Mouse (Mus musculus) left cerebral cortex, adult 8-10 months (tissue): ENCODE data around the gene Grid1. TPM values are rescaled to one million over a fixed set of nuclear protein-coding genes. Genes with fewer than 3 reads are reported as not detected.

Experiments used
- DNase-seq, 2 experiments: peaks; one replicate each; pipeline ENCODE4 v3.0.0; 2022; ENCODE audit warnings: low spot score in 2 of 2
- total RNA-seq, 4 experiments: library from RNA; stranded (reverse); gene quantifications; 2 replicates each; pipeline ENCODE4 v1.2.4; 2022

The Grid1 gene
- total RNA-seq, 4 experiments from 2014 or later = 50.4 to 57.7 (median 53.6) TPM

DNA sequence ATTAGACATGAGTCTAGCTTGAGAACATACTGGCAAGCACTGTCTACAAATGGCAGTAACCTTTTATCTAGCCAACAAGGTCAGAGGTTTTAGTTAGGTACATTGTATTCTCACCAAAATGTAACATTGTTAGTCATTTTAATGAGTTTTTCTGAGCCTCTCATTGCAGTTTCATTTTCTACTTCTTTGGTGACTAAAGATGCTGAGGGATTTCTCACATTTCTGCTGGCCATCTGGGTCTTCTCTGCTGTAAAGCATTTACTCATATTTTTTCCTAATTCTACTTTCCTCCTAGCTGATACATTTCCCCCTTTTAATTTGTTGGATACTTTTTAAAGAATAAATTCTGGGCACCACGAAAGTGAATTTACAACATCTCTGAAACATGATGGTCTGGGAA, 365.5 kb downstream of the Grid1 start:
- no peak for DNase-seq

DNA sequence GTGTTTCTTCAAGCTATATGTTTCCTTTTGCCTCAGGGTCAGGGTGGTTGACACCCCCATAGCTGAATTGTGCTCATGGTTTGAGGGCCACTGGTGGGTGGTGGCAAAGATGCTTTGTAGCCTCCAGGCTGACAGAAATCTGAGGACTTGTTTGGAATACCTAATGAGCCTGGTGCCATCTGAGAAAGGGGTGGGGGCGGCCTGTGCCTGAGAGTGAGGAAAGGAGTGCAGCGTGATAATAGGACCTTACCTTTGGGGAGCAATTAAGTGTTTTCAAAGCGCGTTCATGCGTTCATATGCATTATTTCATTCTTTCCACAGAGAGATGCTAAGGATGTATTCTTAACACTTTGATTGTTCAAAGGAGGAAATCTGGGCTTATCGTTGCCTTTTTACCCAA, 372.3 kb downstream of the Grid1 start:
- no peak for DNase-seq

DNA sequence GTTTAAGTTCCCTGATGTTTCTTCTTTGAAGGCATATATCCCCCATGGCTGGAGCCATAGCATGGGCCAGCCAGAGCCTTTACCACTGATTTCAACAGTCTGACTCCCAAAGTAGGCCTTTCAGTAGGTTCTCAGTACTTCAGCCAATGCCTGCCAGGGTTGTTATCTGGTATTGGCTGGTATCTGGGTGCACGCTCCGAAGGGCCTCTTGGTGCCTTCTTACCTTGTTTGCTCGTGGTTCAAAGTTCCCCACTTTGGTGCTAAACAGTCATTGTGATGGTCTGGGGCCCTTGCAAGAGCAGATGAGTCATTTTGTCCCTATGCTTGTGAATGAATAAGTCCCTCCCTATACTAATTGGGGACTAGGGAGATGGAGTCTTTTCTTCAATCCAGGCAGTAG, 377.5 kb downstream of the Grid1 start:
- DNase-seq = no peak

DNA sequence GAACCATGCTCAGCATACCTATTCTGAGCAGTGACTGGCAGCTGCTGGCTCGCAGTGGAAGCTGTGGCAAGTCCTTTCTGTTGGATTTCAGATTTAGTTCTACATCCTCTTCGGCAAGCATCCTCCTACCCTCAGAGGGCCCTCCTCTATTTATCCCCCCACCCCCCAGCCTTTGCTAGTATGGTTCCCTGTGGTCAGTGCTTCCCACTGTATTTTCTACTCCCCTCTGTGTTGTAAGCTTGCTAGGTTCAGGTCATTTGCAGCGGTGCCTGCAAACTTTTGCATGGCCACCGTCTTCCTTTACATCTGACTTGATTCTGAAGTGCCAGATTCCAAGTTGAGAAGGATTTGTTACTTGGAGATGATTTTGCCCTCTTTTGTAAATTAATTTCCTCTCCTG, 378.5 kb downstream of the Grid1 start:
- DNase-seq = no peak

DNA sequence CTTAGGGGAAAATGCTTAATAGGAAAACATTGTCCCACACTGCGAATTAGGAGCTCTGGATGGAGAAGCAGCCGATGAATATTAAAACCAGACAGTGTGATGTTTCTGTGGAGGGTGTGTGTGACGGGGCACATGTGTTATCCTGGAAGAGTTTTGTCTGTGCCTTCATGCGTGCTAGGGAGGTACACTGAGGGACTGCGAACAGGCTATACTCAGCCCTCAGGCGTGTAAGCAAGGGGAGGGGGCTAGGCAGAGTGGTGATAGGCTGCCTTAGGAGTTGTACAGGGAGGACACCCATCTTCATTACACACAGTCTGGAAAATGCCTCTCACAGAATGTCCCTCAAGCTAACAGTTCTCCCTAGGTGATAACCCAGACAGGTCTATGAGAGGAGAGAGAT, 379.0 kb downstream of the Grid1 start:
- no peak for DNase-seq

DNA sequence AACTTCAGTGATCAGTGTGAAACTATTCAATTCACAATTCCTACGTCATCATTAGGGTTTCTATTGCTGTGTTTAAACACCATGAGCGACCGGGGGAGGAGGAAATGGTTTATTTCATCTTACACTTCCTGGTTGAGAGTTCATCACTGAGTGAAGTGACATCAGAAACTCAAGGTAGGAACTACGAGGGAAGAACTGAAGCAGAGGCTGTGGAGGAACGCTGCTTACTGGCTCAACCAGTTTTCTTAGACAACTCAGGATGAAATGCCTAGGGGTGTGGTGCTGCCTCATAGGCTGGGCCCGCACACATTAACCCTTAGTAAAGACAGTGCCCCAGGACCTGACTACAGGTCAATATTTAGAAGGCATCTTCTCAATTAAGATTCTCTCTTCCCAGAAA, 389.5 kb downstream of the Grid1 start:
- no peak for DNase-seq

DNA sequence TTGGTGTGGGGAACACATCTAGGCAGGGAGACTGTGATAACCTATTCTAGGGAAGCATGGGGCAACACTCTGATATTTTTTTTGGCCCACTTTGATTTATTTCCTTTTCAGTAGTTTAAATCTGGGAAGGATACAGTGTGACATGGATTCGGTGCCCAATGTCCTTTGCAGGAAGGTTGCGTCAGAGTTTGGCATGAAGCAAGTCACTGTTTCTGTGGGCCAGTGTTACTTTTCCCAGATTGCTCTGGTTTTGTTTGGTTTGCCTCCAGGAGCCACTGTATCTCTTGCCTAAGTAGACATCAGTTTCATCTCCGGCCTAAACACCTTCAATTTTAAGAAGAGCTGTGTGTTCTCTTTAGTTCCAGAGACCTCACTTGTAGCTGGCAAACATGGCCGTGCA, 399.1 kb downstream of the Grid1 start:
- no peak for DNase-seq

DNA sequence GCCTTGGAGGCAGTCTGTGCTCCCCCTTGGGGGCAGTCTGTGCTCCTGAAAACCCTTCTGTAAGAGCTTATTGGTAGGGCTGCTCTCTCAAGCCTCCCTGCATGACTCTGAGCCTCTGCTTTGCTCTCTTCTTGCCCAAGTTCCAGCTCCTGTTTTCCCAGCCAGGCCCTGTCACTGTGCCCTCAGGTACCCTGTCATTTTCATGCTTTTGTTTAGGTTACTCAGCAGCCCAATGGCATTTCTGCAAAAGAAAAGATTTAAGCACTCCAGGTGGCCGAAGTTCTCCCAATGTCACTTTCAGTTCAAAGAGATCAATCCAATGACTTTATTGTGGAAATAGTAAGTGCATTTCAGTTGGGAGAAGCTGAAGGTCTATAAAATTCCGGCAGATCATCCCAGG, 402.3 kb downstream of the Grid1 start:
- DNase-seq = no peak

DNA sequence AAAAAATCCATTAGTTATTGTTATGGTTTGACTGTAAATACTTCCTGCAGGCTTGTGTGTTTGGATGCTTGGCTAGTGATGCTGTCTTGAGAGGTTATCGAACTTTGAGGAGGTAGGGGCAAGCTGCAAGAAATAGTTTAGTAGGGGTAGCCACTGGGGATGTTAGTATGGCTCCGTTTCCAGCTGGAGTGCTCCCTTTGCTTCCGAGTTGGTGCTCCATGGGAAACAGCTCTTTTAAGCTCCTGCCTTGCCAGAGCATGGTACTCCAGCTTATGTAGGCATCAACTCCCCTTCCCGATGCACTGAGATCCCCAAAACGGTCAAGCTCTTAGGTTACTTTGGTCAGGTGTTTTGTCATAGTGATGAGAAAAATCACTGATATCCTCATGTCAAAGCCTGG, 407.7 kb downstream of the Grid1 start:
- no peak for DNase-seq

DNA sequence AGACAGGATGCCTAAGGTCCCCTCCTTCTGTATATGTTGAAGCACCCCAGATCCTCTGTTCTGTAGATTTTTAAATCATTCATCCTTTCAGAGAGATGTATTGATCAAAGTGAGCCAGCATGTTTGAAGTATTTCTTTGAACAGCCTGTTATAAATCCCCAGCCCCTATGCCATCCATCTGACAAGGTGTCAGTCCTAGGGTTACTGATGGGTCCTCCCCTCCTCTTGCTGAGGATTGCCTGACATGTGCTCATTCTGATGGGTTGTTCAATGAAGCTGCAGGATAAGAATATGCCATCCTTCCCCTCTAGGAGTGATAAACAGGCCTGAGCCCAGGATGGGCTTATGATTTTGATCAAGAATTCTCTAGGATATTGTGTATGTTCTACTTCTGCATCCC, 411.5 kb downstream of the Grid1 start:
- DNase-seq = no peak

DNA sequence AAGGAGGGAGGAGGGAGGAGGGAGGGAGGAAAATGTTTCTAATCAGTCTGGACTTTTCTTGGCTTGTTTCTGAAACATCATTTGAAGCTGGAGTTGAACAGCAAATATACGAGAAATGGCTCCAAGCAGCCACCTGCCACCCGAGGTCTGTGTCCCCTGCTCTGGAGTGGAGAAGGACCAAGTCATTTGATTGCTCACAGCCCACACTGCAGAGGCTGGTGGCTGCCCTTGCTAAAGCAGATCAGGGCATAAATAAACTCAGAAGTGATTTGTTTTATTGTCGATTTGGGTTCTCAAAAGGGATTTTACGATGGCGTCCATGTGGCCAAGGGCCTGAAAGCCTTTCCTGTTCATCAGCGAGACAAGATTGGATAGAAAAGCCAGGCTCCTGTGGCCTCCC, 423.0 kb downstream of the Grid1 start:
- no peak for DNase-seq

DNA sequence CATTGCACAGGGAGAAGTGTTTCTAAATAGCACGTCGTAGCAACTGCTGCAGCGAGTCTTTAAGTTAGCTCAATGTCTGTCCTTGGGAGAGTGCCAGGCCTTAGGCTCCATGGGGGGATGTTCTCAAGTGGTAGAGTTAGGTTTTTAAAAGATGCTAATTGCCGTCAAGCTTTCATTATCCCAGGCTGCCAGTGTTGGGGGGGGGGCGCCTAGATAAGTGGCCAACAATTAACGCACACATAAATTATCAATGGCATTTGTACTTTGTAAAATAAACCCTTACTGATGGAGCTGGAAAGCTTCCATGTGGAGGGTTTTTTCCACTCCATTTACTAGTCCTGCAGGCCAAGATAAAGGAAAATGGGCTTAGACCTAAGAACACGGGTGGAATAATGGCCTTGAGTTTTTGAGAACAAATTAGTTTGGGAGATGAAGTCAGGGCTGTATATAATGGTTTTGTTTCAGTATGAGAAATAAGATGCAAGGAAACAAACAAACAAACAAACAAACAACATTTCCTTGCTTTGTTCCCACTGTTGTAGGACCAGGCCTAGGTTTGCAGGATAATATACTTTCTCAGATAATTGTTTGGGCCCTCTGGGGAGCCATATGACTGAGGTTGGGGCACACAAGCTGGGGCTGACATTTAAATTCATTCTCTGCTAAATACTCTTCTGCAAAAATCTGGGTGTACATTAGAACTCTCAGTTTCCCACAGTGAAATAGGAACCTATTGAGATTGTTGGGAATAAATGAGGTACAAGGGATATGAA, 425.1 kb downstream of the Grid1 start:
- no peak for DNase-seq

DNA sequence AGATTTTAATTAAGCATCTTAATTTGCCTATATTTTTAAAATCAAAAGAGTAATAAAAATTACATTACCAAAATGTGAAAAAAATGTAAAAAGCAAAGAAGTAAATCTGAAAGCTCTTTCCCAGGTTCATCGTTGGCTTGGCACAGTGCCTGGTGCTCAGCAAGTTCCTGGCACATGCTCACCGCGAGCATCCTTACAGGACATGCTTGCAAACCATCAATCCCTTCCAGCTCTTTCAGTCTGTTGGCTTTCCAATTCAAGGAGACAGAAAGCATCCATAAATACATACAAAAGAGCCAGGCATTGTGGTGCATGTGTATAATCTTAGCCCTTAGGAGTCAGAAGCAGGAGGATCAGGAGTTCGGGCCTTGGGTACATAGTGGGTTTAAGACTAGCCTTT, 430.5 kb downstream of the Grid1 start:
- DNase-seq = no peak

DNA sequence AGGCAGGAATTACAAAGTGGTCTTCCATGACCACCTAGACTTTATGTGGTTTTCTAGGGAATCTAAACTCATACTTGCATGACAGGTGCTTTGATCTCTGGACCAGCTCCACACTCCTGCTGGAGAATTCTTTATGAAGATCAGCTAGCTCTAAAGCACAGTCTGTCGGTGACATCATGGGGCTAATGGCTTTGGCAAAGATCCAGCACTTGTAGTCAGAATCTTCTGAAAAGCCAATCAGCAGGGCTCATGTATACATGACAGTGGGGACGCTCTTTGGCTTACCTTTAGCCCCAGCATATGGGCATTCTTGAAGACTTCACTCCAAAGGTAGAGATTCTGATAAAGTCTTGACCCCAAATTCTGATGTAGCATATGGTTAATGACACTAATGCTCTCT, 434.6 kb downstream of the Grid1 start:
- DNase-seq = no peak

DNA sequence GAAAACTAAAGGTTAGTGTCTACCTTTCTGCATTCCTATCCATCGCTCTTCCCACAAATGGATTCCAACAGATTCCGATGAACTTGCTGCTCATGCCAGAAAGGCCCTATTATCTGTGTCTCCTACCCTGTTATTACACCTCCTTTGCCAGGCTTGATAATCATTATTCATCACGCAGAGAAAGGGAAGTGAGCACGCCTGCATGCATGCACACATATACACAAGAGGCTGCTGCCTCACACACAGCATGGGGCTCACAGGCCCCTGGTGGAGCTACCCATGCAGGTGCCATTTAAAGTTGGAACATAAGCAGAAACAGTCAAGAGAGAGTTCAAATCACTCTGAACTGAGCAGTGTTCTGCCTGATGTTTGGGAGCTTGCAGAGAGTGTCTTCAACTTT, 450.4 kb downstream of the Grid1 start:
- DNase-seq = no peak

DNA sequence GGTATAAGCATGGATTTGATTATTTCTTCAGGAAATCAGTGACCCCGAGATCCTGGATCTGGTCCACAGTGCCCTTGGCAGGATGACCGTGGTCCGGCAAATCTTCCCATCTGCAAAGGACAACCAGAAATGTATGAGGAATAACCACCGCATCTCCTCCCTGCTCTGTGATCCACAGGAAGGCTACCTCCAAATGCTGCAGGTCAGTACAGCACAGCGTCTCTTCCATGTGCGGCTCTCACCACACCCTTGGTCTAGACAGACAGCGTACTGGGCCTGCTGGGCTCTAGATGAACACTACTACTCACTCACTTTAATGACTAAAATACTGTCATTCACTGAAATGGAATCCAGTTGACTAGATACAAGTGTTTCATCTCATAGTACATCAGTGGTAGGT, 489.3 kb downstream of the Grid1 start:
- DNase-seq = no peak

DNA sequence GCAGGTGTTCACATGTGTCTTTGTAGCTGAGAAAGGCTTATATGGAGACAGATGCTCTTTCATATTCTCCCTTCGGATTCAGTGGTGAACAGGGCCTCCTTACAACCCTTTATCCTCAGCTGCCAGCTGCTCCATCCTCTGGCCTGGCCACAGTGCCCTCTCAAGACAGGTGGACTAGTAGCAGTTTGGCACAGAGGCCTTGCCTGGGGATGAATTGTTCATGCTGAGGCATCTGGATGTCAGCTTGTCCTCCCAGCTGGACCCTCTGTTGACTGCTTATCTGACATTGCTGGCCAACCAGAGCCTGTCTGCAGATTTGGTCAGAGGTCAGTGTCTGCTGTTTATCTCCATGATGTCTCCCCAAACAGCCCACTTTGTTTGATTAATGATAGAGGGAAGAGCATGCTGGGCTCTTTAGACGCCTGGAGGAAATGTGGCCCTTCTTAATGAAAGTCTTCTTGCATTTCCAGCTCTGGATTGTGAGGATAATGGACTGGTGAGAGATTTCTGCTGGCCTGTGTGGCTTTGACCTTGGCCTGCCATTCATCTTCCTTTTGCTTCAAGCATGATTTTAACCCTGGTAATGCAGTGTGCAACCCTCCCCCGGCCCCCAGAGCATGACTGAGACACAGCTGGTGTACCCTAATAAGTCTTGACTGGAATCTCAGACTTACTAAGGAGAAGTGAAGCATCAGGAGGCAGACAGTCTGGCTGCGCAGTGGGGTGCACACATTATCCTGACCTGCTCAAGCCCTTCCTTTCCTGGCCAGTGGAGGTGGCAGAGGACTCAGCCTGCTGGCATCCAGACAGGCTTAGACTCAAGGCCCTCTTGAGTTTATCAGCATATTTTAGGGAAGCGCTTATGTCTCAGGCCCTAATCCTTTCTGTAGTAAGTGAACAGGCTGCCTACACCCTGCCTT, 493.7 kb downstream of the Grid1 start:
- DNase-seq = no peak

DNA sequence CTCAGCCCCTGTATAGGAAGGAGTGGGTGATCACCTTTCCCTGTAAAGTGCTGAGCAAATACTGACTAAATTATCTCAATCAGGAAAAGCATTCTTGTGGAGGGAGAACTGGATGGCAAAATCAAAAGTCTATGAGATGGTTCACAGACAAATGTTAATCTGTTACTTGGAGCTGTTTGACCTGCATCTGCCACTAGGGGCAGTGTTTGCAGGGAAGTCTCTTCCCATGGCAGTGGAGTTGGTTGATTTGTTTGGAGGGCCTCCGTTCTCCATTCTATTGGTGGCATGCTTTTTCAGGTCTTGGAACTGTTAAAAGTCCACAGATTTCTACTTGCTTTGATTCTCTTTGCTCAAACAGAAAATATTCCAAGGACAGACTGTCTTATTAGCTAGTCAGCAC, 506.4 kb downstream of the Grid1 start:
- no peak for DNase-seq

DNA sequence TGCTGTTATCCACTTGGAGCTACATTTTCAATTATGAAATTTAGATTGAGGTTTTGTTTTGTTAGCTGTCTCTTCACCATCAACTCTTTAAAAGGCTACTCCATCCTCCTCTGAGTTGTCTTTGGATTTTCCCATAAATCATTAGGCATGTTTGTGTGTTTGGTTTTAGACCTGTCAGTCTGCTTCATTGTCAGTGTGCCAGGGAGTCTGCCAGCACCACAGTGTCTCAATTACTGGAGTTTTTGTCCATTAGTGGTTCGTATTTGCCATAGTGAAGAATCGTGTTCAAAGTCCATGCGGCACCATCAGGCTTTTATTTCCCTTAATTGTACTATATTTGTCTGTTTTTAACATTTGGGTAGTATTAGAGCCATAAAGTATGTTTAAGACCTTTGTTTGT, 516.7 kb downstream of the Grid1 start:
- no peak for DNase-seq

DNA sequence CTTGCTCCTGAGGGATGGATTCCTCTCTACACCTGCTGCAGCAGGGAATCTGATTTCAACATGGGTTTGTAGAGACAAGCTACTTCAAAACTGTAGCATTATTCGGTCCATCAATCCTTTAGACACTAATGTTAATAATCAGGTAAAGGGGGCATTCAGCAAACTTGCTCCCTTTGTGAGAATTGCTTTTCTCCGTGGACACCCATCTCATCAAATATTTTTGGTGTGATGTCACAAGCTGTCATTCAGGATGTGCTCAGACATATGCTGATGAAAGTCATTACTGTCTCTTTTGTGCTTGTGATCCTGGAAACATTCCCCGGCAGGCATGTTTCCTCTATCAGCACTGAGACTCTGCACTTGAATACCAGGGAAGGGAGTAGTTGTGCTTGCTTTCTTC, 536.1 kb downstream of the Grid1 start:
- no peak for DNase-seq

DNA sequence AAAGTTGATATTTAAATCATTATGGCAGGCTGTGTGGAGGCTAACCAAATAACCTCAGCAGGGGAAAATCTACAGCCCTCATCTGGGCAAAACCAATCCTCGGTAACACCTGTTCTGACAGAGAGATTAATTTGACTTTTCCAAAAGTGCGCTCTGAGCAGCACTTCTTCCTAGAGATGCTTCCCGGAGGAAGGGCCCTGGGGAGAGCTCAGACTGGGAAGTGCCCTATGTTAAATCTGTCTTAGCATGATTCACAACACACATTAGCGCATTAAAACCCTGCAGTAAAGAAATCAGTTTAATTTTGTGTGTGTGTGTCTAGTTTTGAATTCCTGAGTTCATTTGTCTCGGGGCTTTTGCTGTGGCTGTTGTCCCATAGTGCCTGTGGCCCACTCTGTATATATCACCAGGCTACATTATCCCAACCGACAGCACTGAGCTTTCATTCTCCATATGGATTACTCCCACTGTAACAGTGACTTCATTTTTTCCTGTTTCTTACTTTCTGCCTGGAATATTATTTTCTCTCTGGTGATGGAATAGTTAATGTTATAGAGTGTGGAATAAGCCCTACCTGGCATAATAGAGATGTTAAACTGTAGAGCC, 536.7 kb downstream of the Grid1 start:
- DNase-seq = no peak

DNA sequence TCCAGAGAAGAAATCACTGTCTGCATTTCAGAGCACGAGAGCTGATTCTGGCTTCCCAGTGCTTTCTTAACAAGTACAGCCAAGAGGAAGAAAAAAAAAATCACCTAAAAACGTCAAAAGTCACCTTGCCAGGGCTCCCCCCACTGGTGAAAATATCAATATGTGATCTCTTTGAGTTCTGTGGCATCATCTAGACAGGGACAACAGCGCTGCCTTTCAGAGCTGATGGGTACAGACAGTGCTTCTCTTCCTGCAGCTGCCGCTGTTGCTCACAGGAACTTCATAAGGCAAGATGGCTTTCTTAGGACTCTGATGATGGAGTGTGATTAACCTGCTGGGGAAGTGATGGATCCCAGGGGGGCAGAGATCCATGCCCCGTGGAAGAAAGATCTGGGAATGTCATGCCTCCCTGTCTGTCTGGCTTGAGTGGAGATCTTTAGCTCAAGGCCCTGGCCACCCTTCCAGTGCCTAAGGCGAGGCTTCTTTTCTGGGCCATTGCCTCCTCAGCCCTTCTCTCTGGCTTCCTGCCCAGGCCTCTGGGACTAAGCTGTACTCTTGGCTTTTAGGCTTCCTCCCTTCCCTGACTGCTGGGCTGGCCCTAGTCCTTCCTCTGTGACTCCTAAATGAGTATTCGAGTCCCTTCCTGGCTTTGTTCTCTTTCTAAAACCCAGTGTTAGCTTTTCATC, 538.4 kb downstream of the Grid1 start:
- no peak for DNase-seq
